Comparison of ENCODE assay signal across 12 mouse cellular contexts in the genomic region with DNA sequence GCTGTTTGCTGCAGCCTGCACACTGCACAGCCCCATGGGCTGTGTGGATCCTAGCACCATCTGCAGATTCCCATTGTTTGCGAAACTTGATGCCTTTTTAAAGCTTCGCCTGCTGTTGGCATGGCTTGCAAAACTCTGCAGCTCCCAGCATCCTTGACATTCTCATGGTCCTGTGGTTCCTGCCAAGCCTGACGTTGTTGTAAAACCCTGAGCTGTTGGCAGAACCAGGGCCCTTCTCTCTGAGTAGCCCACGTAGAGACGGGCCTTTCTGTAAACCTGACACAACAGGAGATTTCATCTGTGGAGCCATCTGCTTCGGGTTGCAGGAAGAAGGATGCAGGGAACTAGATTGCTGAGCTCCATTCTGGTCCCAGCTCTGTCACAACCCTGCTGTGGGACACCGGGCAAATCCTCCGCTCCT. TPM values are rescaled to one million over a fixed set of nuclear protein-coding genes. Genes with fewer than 3 reads are reported as not detected.
A peak's percentile ranks its signal among the peaks of the same experiment; 100 is the strongest.
DNase-seq lines count a peak whose midpoint lies in the region; ATAC-seq lines count a peak whose summit lies in the region.
"Had no signal": no experiment of that assay in that cellular context is flagged by ENCODE, and none has a peak within 500 bp of the region (broad histone marks: within the 10 kb centered on the region; RNA-seq: fewer than 3 reads in every experiment).

No protein-coding gene starts in this region.

- WGBS in hindbrain, embryonic 13.5 days: 70% methylated on average over 8 of the region's 8 CpGs
- WGBS in hindbrain, embryonic 12.5 days: 66% methylated on average over 8 of the region's 8 CpGs

- H3K4me1 ChIP-seq in hindbrain, embryonic 13.5 days (replicated peaks): peaks cover 11% of the 10 kb centered on the region; the same call in 1 of the 2 replicates
- peaks cover 10% of the 10 kb centered on the region for H3K4me1 ChIP-seq in hindbrain, embryonic 12.5 days

- H3K9ac ChIP-seq in hindbrain, embryonic 13.5 days: no peak overlapping the region
- no peak overlapping the region for H3K9ac ChIP-seq in hindbrain, embryonic 12.5 days
- H3K9ac ChIP-seq: heart, embryonic 15.5 days; liver, embryonic 13.5 days; neural tube, embryonic 12.5 days had no signal

- H3K9me3 ChIP-seq in hindbrain, embryonic 13.5 days: no peaks in the 10 kb centered on the region
- no peaks in the 10 kb centered on the region for H3K9me3 ChIP-seq in hindbrain, embryonic 12.5 days (replicated peaks)
- H3K9me3 ChIP-seq: heart, embryonic 15.5 days; liver, embryonic 13.5 days; neural tube, embryonic 12.5 days had no signal

- DNase-seq in cerebellum, adult 8-10 months: peak; percentile 47
- peak; percentile 83 for DNase-seq in layer of hippocampus, adult 11-12 months (ENCODE audit: low spot score)
- DNase-seq in right cerebral cortex, adult 2 months (ENCODE audit: low spot score in 2 of 2): peak; percentile 61 to 72
- no peak for DNase-seq in kidney, adult 18-20 months
- DNase-seq in retina, embryonic 14.5 days (ENCODE audit: low spot score): no peak
- DNase-seq: liver, embryonic 13.5 days had no signal

- H3K27me3 ChIP-seq in hindbrain, embryonic 13.5 days: no peaks in the 10 kb centered on the region
- H3K27me3 ChIP-seq in hindbrain, embryonic 12.5 days: no peaks in the 10 kb centered on the region
- H3K27me3 ChIP-seq: neural tube, embryonic 12.5 days had no signal

- H3K4me2 ChIP-seq in hindbrain, embryonic 13.5 days: no peak overlapping the region
- H3K4me2 ChIP-seq in hindbrain, embryonic 12.5 days (replicated peaks): no peak overlapping the region
- H3K4me2 ChIP-seq: heart, embryonic 15.5 days; liver, embryonic 13.5 days; neural tube, embryonic 12.5 days had no signal

- no peaks in the 10 kb centered on the region for H3K36me3 ChIP-seq in hindbrain, embryonic 13.5 days
- H3K36me3 ChIP-seq in hindbrain, embryonic 12.5 days: no peaks in the 10 kb centered on the region
- H3K36me3 ChIP-seq: heart, embryonic 15.5 days; liver, embryonic 13.5 days; neural tube, embryonic 12.5 days had no signal

- no peak overlapping the region for H3K4me3 ChIP-seq in hindbrain, embryonic 13.5 days
- H3K4me3 ChIP-seq in hindbrain, embryonic 12.5 days: no peak overlapping the region
- H3K4me3 ChIP-seq: heart, embryonic 15.5 days; liver, embryonic 13.5 days; neural tube, embryonic 12.5 days had no signal

- 0 out of 2 replicates have a peak overlapping the region, but pooled peaks have one; percentile 12 for H3K27ac ChIP-seq in hindbrain, embryonic 13.5 days
- no peak overlapping the region for H3K27ac ChIP-seq in hindbrain, embryonic 12.5 days
- H3K27ac ChIP-seq: heart, embryonic 15.5 days; liver, embryonic 13.5 days; neural tube, embryonic 12.5 days had no signal

- ATAC-seq in hindbrain, embryonic 13.5 days (ENCODE audit: low FRiP score): no peak
- ATAC-seq in hindbrain, embryonic 12.5 days (ENCODE audit: low FRiP score): no peak
- no peak for ATAC-seq in CD4-positive, CD25-positive, alpha-beta regulatory T cell, adult 4 months

RNA-seq across cellular contexts. Expression of a gene that starts 2.8 kb away (rescaled TPM):
- 5.8 TPM in 2 replicates for polyA plus RNA-seq in hindbrain, embryonic 13.5 days (2015; fragmentation: Nextera tagmentation; extraction: Ambion mirVana)
- polyA plus RNA-seq in hindbrain, embryonic 12.5 days (2016; fragmentation: Nextera tagmentation; extraction: Ambion mirVana): 3.2 and 3.8 TPM in 2 replicates
- polyA plus RNA-seq in CD4-positive, CD25-positive, alpha-beta regulatory T cell, adult 4 months (2017; shearing (Covaris generic)): under 1 TPM in 1 of 2 experiments, not detected in 1; 0.37 TPM

RNA-seq across cellular contexts. Expression of a gene that starts 21.8 kb away (rescaled TPM):
- polyA plus RNA-seq in hindbrain, embryonic 13.5 days (2015; fragmentation: Nextera tagmentation; extraction: Ambion mirVana): not detected in 2 replicates
- polyA plus RNA-seq in hindbrain, embryonic 12.5 days (2016; fragmentation: Nextera tagmentation; extraction: Ambion mirVana): not detected in 2 replicates
- not detected for polyA plus RNA-seq in CD4-positive, CD25-positive, alpha-beta regulatory T cell, adult 4 months (2017; shearing (Covaris generic))
- polyA plus RNA-seq: heart, embryonic 15.5 days; liver, embryonic 13.5 days; neural tube, embryonic 12.5 days had no signal

RNA-seq across cellular contexts. Expression of a gene that starts 55.0 kb away (rescaled TPM):
- not detected in 2 replicates for polyA plus RNA-seq in hindbrain, embryonic 13.5 days (2015; fragmentation: Nextera tagmentation; extraction: Ambion mirVana)
- not detected in 2 replicates for polyA plus RNA-seq in hindbrain, embryonic 12.5 days (2016; fragmentation: Nextera tagmentation; extraction: Ambion mirVana)
- not detected for polyA plus RNA-seq in CD4-positive, CD25-positive, alpha-beta regulatory T cell, adult 4 months (2017; shearing (Covaris generic))
- polyA plus RNA-seq: heart, embryonic 15.5 days; liver, embryonic 13.5 days; neural tube, embryonic 12.5 days; urinary bladder, adult 2 months had no signal

Comparison
In these comparisons a context has a peak if more than half of its experiments do, and no peak if none do; other contexts are left out.
1. DNase-seq: peak in cerebellum, adult 8-10 months (single experiment), layer of hippocampus, adult 11-12 months (single experiment) and right cerebral cortex, adult 2 months (2 of 2); none in kidney, adult 18-20 months (single experiment) and retina, embryonic 14.5 days (single experiment).